Mouse (Mus musculus) intestine, embryonic 14.5 days (tissue): ENCODE data around the gene Map4k2. TPM values are rescaled to one million over a fixed set of nuclear protein-coding genes. Genes with fewer than 3 reads are reported as not detected.

Experiments used
- ATAC-seq: fragments of 200-750 bp; cut with Nextera tagmentation; replicated peaks from 2 replicates; pipeline ENCODE4 v1.8.0; 2017; ENCODE audit warnings: low read depth, moderate number of reproducible peaks, moderate TSS enrichment, moderate library complexity; ENCODE audit not compliant: low FRiP score, low TSS enrichment
- DNase-seq: peaks from one replicate; pipeline ENCODE4 v3.0.0-alpha.2; 2018; ENCODE audit warnings: low spot score
- H3K27ac ChIP-seq: fragments of 300-500 bp; sonication (generic); 2 replicates; pipeline ENCODE4 v1.5.1; 2014; ENCODE audit warnings: low read depth, mild to moderate bottlenecking, control low read depth
- H3K27me3 ChIP-seq: fragments of 300-500 bp; sonication (generic); replicated peaks from 2 replicates; pipeline ENCODE4 v1.6.1; 2014; ENCODE audit warnings: low read length, control low read depth; ENCODE audit not compliant: control insufficient read depth, insufficient read depth
- H3K36me3 ChIP-seq: fragments of 300-500 bp; sonication (generic); 2 replicates; pipeline ENCODE4 v1.6.1; 2014; ENCODE audit warnings: low read length, control low read depth; ENCODE audit not compliant: control insufficient read depth, insufficient read depth
- H3K4me1 ChIP-seq: fragments of 300-500 bp; sonication (generic); replicated peaks from 2 replicates; pipeline ENCODE4 v1.6.1; 2014; ENCODE audit warnings: low read length, control low read depth, mixed read lengths; ENCODE audit not compliant: control insufficient read depth, insufficient read depth
- H3K4me2 ChIP-seq: fragments of 300-500 bp; sonication (generic); 2 replicates; pipeline ENCODE4 v1.6.1; 2014; ENCODE audit warnings: low read length
- H3K4me3 ChIP-seq: fragments of 300-500 bp; sonication (generic); 2 replicates; pipeline ENCODE4 v1.5.1; 2014; ENCODE audit warnings: low read depth, low read length, control low read depth, mixed read lengths
- H3K9ac ChIP-seq: fragments of 300-500 bp; sonication (generic); 2 replicates; pipeline ENCODE4 v1.6.1; 2014; ENCODE audit warnings: mild to moderate bottlenecking, low read length
- H3K9me3 ChIP-seq: fragments of 300-500 bp; sonication (generic); 2 replicates; pipeline ENCODE4 v1.6.1; 2016; ENCODE audit warnings: low read length, control low read depth; ENCODE audit not compliant: control insufficient read depth
- WGBS: fragments of 180-500 bp; shearing (Covaris S2); extraction: QIAGEN DNeasy Blood & Tissue Kit; methylation state at CpG from one replicate; pipeline ENCODE4 v1.1.7; 2014; 5-methylcytosine and 5-hydroxymethylcytosine counted together
- polyA plus RNA-seq: library from polyadenylated mRNA; unstranded; fragments of >200 nt; fragmentation: Nextera tagmentation; extraction: Ambion mirVana; gene quantifications from 2 replicates; pipeline ENCODE4 v1.2.1, GENCODE M21; 2014

The Map4k2 gene
- polyA plus RNA-seq, 1 experiment from 2014 or later: 7.6 TPM

DNA sequence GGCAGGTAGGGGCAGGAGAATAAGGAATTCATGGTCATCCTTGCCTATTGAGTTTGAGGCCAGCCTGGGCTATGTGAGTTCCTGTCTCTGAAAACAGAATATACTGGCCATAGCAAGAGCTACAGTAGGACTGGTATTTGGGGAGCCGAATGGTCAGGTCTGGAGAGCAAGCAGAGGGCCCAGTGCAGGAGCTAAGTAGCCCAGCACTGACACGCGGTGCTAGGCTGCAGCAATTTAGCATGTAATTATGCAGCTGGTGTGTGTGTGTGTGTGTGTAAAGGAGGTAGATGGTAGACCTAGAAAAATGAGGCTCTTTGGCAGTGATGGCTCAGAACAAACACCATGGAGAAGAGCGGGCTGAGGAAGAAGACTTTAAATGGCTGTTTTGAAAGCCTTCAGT, 6.7 kb downstream of the Map4k2 start:
- Histone ChIP-seq H3K27ac (no peak overlapping the region), H3K4me3 (no peak overlapping the region), H3K9me3 (no peaks in the 10 kb centered on the region), H3K4me1 (no peaks in the 10 kb centered on the region), H3K27me3 (no peaks in the 10 kb centered on the region), H3K4me2 (no peak overlapping the region), H3K9ac (no peak overlapping the region), H3K36me3 (peaks cover 29% of the 10 kb centered on the region)
- DNase-seq (no peak), ATAC-seq (no peak)
- WGBS: 94% methylated on average over 4 of the region's 4 CpGs

GRCm38 (mm10) chr19:6348717-6349116, 7.8 kb downstream of the Map4k2 start:
- WGBS: 67% methylated on average over 9 of the region's 9 CpGs
- ATAC-seq (no peak), DNase-seq (no peak)
- Histone ChIP-seq H3K27me3 (no peaks in the 10 kb centered on the region), H3K9me3 (no peaks in the 10 kb centered on the region), H3K4me1 (no peaks in the 10 kb centered on the region), H3K36me3 (peaks cover 28% of the 10 kb centered on the region), H3K4me2 (no peak overlapping the region), H3K4me3 (no peak overlapping the region), H3K9ac (no peak overlapping the region), H3K27ac (peak overlapping the region; percentile 1; the same call in 1 of the 2 replicates)

DNA sequence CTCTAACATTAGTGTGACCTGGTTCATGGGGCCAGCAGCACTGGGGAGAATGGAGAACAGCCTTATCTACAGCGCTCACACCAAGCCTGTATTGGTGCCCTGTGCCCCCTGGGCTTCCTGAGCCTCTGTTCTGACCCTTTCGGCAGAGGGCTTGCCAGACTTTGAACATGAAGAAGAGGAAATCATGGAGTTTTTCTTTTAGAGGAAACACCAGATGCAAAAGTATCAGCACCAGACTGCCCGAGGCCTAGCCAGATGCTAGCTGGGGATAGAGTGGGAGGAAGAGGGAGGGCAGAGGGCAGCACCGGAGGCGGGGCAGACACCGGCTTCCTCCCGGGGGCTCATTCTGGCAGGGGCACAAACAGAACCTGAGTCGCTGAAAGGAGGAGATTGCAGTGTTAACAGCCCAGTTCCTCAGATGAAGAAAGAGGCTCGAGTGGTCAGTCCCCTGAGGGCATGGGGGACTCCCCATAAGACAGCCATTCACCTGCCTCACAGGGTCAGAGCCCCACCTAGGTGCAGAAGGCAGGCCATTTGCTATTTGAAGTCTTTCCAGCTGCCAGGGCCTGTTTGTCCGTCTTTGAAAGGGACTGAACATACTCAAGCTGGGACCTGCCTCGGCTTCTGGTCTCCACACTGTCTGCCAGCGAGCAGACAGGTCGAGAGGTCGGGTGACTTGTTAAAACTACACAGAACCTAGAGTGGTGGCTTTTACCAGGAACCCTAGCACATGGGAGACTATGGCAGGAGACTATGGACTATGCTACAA, 8.5 kb downstream of the Map4k2 start:
- Histone ChIP-seq H3K27ac (peak overlapping the region; percentile 1; the same call in 1 of the 2 replicates), H3K36me3 (peaks cover 24% of the 10 kb centered on the region), H3K4me2 (no peak overlapping the region), H3K9me3 (no peaks in the 10 kb centered on the region), H3K9ac (no peak overlapping the region), H3K4me3 (no peak overlapping the region), H3K4me1 (no peaks in the 10 kb centered on the region), H3K27me3 (no peaks in the 10 kb centered on the region)
- ATAC-seq (no peak), DNase-seq (no peak)
- 32% methylated on average over 14 of the region's 14 CpGs for WGBS

- WGBS: 62% methylated on average over 14 of the region's 14 CpGs
- no peak overlapping the region for H3K4me3 ChIP-seq
- no peak overlapping the region for H3K4me2 ChIP-seq
- no peak overlapping the region for H3K27ac ChIP-seq
- no peaks in the 10 kb centered on the region for H3K4me1 ChIP-seq
- ATAC-seq (no peak), DNase-seq (no peak)
- no peaks in the 10 kb centered on the region for H3K9me3 ChIP-seq
- no peaks in the 10 kb centered on the region for H3K27me3 ChIP-seq
- H3K36me3 ChIP-seq: peaks cover 14% of the 10 kb centered on the region; the same call in 1 of the 2 replicates
- no peak overlapping the region for H3K9ac ChIP-seq
These were observed 10.6 kb downstream of the Map4k2 start for GRCm38 (mm10) chr19:6351431-6352106.

- Histone ChIP-seq H3K27ac (no peak overlapping the region), H3K4me1 (no peaks in the 10 kb centered on the region), H3K9ac (no peak overlapping the region), H3K27me3 (no peaks in the 10 kb centered on the region), H3K4me2 (no peak overlapping the region), H3K4me3 (no peak overlapping the region), H3K36me3 (peaks cover 8% of the 10 kb centered on the region; the same call in 1 of the 2 replicates), H3K9me3 (no peaks in the 10 kb centered on the region)
- 84% methylated on average over 2 of the region's 2 CpGs for WGBS
- ATAC-seq (no peak), DNase-seq (no peak)
These were observed 11.2 kb downstream of the Map4k2 start for GRCm38 (mm10) chr19:6352107-6352505.

DNA sequence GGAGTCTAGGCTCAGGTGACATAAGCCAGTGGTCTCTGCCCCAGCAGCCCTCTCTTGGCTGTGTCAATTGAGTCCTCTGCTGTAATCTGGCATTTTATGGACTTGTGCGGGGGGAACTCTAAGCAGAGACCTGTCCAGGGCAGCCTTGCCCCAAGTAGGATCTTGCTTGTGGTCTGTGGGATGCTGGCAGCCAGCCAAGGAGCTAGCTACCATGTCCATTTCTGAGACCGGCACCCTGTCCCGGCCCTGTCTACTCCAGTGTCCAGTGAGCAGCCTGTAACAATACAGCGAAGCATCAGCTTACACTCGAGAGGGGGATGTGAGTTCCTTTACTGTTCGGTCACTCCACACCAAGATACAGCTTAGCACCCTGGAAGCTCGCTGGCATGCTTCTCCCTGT, 13.1 kb downstream of the Map4k2 start:
- Histone ChIP-seq H3K27ac (no peak overlapping the region), H3K9me3 (no peaks in the 10 kb centered on the region), H3K27me3 (no peaks in the 10 kb centered on the region), H3K9ac (no peak overlapping the region), H3K36me3 (no peaks in the 10 kb centered on the region), H3K4me3 (no peak overlapping the region), H3K4me2 (no peak overlapping the region), H3K4me1 (no peaks in the 10 kb centered on the region)
- ATAC-seq (no peak), DNase-seq (no peak)
- WGBS: 85% methylated on average over 7 of the region's 7 CpGs

DNA sequence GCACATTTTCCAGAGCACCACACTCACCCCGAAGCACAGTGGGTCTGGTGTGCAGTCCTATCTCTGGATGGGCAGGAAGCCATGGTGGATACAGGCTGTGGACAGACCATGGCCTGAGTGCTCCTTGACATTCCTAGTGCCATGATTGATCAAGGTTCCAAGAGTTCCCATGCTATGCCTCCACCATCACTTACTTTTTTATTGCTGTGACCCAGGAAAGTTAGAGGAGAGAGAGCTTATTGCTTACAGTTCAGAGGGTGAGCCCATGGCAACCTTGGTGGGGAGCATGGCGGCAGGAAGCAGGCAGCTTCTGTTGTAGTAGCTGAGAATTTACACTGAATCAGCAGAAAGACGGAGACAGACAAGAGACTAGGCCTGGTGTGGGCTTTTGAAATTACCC, 20.4 kb downstream of the Map4k2 start:
- DNase-seq (no peak), ATAC-seq (no peak)
- Histone ChIP-seq H3K36me3 (peaks cover 23% of the 10 kb centered on the region), H3K27me3 (no peaks in the 10 kb centered on the region), H3K27ac (no peak overlapping the region), H3K9ac (no peak overlapping the region), H3K4me2 (no peak overlapping the region), H3K4me3 (no peak overlapping the region), H3K9me3 (no peaks in the 10 kb centered on the region), H3K4me1 (peaks cover 11% of the 10 kb centered on the region)
- WGBS: 90% methylated on average over 3 of the region's 3 CpGs

- peak overlapping the region; percentile 29; the same call in 1 of the 2 replicates for H3K9ac ChIP-seq
- 2% methylated on average over 11 of the region's 11 CpGs for WGBS
- peak overlapping the region; percentile 52 for H3K27ac ChIP-seq
- H3K9me3 ChIP-seq: no peaks in the 10 kb centered on the region
- no peaks in the 10 kb centered on the region for H3K27me3 ChIP-seq
- H3K4me3 ChIP-seq: peak overlapping the region; percentile 93
- peaks cover 14% of the 10 kb centered on the region for H3K4me1 ChIP-seq
- ATAC-seq: no peak
- DNase-seq: no peak
- H3K4me2 ChIP-seq: peak overlapping the region; percentile 48
- peaks cover 40% of the 10 kb centered on the region for H3K36me3 ChIP-seq
These were observed 22.1 kb downstream of the Map4k2 start for GRCm38 (mm10) chr19:6363091-6363410.
